Mouse (Mus musculus): ENCODE measurements around the gene Olfr622. TPM values are rescaled to one million over a fixed set of nuclear protein-coding genes. Genes with fewer than 3 reads are reported as not detected.

Olfr622 gene
- polyA plus RNA-seq (2016; fragmentation: Nextera tagmentation; extraction: Ambion mirVana) = not detected in 2 replicates

DNA sequence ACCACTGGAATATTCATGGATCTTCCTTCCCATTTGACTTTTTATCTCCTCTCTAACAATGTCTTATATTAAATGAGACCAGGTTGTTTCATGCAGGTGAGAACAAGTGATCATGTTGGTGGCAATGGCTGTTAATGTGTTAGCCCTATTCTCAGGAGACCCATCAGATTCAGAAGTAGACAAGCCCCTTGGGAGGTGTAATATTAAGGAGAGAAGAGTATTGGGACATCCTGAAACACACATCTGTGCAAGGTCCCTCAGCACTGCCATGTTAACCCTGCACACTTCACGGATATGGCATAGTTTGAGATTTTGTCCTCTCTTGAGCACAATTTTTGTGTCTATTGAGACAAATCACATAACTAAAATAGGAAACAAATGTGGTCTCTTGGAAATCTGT is at the start of gene Olfr622:
Gene Olfr622, minus strand, starts transcription at position 101 of the 400 bp plus-strand sequence.
- Histone ChIP-seq H3K27me3 (ENCODE audit: low read depth, poor library complexity, severe bottlenecking) (no peaks in the 10 kb centered on the region), H3K4me1 (no peaks in the 10 kb centered on the region), H3K27ac (no peak within 1 kb of the TSS), H3K4me3 (no peak within 1 kb of the TSS), H3K36me3 (no peaks in the 10 kb centered on the region), H3K9me3 (replicated peaks) (no peaks in the 10 kb centered on the region)
- WGBS = 82% methylated on average over 1 of the region's 1 CpGs
- no peak for DNase-seq (ENCODE audit: low spot score)

DNA sequence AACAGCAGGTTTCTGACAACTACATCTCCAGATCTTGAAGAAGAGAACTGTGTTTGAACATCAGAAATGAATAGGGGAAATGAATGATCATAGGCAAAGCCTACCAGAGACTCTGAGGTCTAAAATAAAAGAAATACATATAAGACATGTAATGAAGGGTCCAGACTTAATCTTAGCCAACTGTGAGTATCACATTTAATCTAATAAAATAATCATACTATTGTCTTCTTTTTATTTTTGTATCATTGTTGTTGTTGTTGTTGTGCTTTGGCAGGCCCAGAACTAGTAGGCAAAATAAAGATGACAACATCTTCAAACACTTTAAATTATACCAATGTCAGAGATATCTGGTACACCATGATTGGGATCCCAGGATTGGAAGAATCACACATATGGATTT is 39.9 kb upstream of the Olfr622 start, which contains the start of gene Olfr625-ps1:
Gene Olfr625-ps1, plus strand, starts transcription at position 301 of the 400 bp plus-strand sequence.
- Histone ChIP-seq H3K36me3 (no peaks in the 10 kb centered on the region), H3K27ac (no peak within 1 kb of the TSS), H3K27me3 (ENCODE audit: low read depth, poor library complexity, severe bottlenecking) (no peaks in the 10 kb centered on the region), H3K4me3 (no peak within 1 kb of the TSS), H3K4me1 (no peaks in the 10 kb centered on the region), H3K9me3 (replicated peaks) (no peaks in the 10 kb centered on the region)
- DNase-seq (ENCODE audit: low spot score) = no peak

DNA sequence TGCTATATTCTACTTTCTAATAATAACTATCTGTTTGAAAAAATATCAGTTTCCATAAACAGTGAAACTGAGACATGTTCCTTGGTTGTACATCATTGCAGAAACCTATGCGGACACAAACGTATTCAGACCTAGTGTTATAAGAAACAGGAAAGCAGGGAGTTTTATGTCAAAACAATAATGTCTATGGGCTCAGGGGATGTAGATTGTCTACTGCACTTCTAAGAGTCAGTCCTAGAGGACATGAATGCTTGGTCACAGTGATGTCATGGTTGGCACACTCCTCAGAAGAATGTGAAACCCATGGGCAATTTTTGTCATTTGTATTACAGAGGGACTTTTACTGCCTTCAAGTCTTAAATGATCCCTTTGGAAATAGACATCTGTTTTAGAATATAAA is 28.6 kb upstream of the Olfr622 start, which contains the start of gene Olfr624:
Gene Olfr624, minus strand, starts transcription at position 101 of the 400 bp plus-strand sequence.
- no peaks in the 10 kb centered on the region for H3K4me1 ChIP-seq
- no peaks in the 10 kb centered on the region for H3K27me3 ChIP-seq (ENCODE audit: low read depth, poor library complexity, severe bottlenecking)
- no peaks in the 10 kb centered on the region for H3K9me3 ChIP-seq (replicated peaks)
- H3K27ac ChIP-seq = no peak within 1 kb of the TSS
- H3K4me3 ChIP-seq = no peak within 1 kb of the TSS
- 97% methylated on average over 2 of the region's 2 CpGs for WGBS
- no peak for DNase-seq (ENCODE audit: low spot score)
- H3K36me3 ChIP-seq = no peaks in the 10 kb centered on the region

DNA sequence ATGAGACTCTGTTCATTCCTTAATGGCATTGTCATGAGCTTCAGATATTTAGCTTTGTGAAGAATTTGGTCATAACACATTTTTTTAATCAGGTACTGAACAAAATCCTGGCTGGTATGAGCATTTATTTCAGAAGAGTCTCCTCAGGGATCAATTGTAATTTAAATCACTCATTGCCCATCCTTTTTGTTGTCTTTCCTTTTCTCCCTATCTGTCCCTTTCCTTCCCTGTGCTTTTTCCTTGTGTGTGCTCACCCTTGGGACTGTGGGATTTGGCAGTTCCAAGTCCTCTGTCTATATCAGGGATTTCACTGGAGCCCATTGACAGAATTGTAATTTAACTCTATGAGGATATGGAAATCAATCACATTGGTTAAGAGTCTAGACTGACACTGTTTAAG is 21.1 kb upstream of the Olfr622 start, which contains the start of gene Olfr623:
Gene Olfr623, minus strand, starts transcription at position 101 of the 400 bp plus-strand sequence.
- H3K4me1 ChIP-seq = no peaks in the 10 kb centered on the region
- H3K27me3 ChIP-seq (ENCODE audit: low read depth, poor library complexity, severe bottlenecking) = no peaks in the 10 kb centered on the region
- no peak for DNase-seq (ENCODE audit: low spot score)
- no peak within 1 kb of the TSS for H3K27ac ChIP-seq
- H3K4me3 ChIP-seq = no peak within 1 kb of the TSS
- no peaks in the 10 kb centered on the region for H3K9me3 ChIP-seq (replicated peaks)
- no peaks in the 10 kb centered on the region for H3K36me3 ChIP-seq

- no peaks in the 10 kb centered on the region for H3K9me3 ChIP-seq (replicated peaks)
- H3K27ac ChIP-seq = no peak overlapping the region
- no peaks in the 10 kb centered on the region for H3K27me3 ChIP-seq (ENCODE audit: low read depth, poor library complexity, severe bottlenecking)
- DNase-seq (ENCODE audit: low spot score) = no peak
- H3K4me3 ChIP-seq = no peak overlapping the region
- no peaks in the 10 kb centered on the region for H3K36me3 ChIP-seq
- H3K4me1 ChIP-seq = no peaks in the 10 kb centered on the region
- WGBS = 93% methylated on average over 4 of the region's 4 CpGs
Measured at GRCm38 (mm10) chr7:103644070-103644469, 1.6 kb upstream of the Olfr622 start.

DNA sequence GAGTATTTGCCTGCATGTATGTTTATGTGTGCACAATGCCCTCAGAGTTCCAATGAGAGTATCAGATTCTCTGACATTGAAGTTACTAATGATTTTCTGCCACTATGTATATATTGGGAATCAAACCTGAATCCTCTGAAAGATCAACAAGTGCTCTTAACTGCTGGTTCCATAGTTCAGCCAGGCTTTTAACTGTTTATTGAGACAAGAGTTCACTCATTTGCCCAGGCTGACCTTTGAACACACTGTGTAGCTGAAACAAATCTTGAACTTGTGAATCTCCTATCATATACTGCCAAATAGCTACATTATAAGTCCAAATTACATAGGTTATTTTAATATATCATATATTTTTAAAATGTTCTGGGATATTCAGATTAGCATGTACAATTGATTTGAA is 5.7 kb downstream of the Olfr622 start:
- no peaks in the 10 kb centered on the region for H3K27me3 ChIP-seq (ENCODE audit: low read depth, poor library complexity, severe bottlenecking)
- H3K36me3 ChIP-seq = no peaks in the 10 kb centered on the region
- no peak overlapping the region for H3K27ac ChIP-seq
- H3K4me3 ChIP-seq = no peak overlapping the region
- no peaks in the 10 kb centered on the region for H3K4me1 ChIP-seq
- no peaks in the 10 kb centered on the region for H3K9me3 ChIP-seq (replicated peaks)
- DNase-seq (ENCODE audit: low spot score) = no peak

GRCm38 (mm10) chr7:103612434-103612833 is 30.1 kb downstream of the Olfr622 start, which contains the start of gene Olfr620:
TSS of gene Olfr620 (minus strand) at chr7:103612534.
- no peaks in the 10 kb centered on the region for H3K9me3 ChIP-seq (replicated peaks)
- no peak within 1 kb of the TSS for H3K27ac ChIP-seq
- WGBS = 88% methylated on average over 2 of the region's 2 CpGs
- DNase-seq (ENCODE audit: low spot score) = no peak
- H3K4me3 ChIP-seq = no peak within 1 kb of the TSS
- H3K36me3 ChIP-seq = no peaks in the 10 kb centered on the region
- no peaks in the 10 kb centered on the region for H3K4me1 ChIP-seq
- H3K27me3 ChIP-seq (ENCODE audit: low read depth, poor library complexity, severe bottlenecking) = no peaks in the 10 kb centered on the region

DNA sequence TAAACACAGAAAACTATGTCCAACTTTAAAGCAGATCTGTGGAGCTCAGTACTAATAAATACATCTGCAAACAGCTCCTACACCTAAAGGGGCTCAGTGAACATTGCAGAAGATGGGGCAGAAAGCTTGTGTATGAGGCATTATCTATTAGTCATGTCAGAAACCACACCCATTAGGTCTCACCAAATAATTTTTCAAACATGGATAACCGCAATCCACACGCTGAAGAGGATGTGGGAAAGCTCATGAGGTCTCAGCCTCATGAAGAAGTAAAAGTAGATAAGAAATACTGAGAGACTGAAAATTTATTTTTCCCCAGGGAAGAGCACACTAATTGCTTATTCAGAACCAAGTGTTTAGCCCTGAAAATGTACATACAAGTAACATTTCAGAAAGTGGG is 35.1 kb downstream of the Olfr622 start:
- H3K4me1 ChIP-seq = no peaks in the 10 kb centered on the region
- H3K27ac ChIP-seq = no peak overlapping the region
- 92% methylated on average over 2 of the region's 2 CpGs for WGBS
- no peak overlapping the region for H3K4me3 ChIP-seq
- H3K9me3 ChIP-seq (replicated peaks) = no peaks in the 10 kb centered on the region
- H3K36me3 ChIP-seq = no peaks in the 10 kb centered on the region
- no peak for DNase-seq (ENCODE audit: low spot score)
- no peaks in the 10 kb centered on the region for H3K27me3 ChIP-seq (ENCODE audit: low read depth, poor library complexity, severe bottlenecking)

DNA sequence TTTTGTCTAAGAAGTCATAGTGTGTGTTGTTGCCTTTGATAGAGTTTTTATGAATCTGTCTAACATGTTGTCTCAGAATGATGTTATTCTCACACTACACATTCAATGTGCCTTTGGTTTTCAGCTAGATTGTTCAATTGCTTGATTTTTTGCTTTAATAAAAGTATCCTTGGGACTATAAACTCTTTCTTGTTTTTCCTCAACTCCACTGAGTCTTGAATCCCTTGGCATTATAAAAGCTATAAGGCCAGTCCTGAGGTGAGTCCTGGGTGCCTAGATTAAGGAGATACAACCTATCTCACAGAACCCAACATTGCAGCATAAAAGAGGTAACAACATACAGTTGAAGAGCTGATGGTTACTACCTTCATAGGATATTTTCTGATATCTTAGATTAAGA is 42.2 kb downstream of the Olfr622 start, which contains the start of gene Olfr619:
Gene Olfr619, plus strand, starts transcription at position 301 of the 400 bp plus-strand sequence.
- no peaks in the 10 kb centered on the region for H3K9me3 ChIP-seq (replicated peaks)
- DNase-seq (ENCODE audit: low spot score) = no peak
- H3K36me3 ChIP-seq = no peaks in the 10 kb centered on the region
- H3K4me3 ChIP-seq = no peak within 1 kb of the TSS
- no peaks in the 10 kb centered on the region for H3K27me3 ChIP-seq (ENCODE audit: low read depth, poor library complexity, severe bottlenecking)
- H3K27ac ChIP-seq = no peak within 1 kb of the TSS
- no peaks in the 10 kb centered on the region for H3K4me1 ChIP-seq

DNA sequence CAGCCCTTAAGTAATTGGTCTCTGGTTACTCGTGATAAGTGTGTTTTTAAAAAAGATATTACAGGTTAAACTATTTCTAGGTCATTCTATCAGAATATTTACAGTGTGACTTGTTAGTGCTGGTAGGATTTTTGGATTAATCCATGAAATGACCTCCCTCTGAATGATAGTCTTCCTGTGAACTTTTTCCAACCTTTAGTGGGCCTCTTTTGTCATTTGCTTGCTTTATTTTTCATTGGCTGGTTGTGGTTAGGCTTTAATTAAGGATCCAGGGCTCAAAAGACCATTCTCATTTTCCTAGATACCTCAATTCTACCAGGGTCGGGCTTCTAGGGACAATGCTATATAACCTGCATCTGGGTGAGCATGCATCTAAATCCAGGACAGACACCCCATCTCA is 52.7 kb downstream of the Olfr622 start, which contains the start of gene Olfr618:
Gene Olfr618, plus strand, starts transcription at position 301 of the 400 bp plus-strand sequence.
- no peaks in the 10 kb centered on the region for H3K9me3 ChIP-seq (replicated peaks)
- H3K27ac ChIP-seq = no peak within 1 kb of the TSS
- no peaks in the 10 kb centered on the region for H3K27me3 ChIP-seq (ENCODE audit: low read depth, poor library complexity, severe bottlenecking)
- no peak within 1 kb of the TSS for H3K4me3 ChIP-seq
- no peaks in the 10 kb centered on the region for H3K36me3 ChIP-seq
- no peaks in the 10 kb centered on the region for H3K4me1 ChIP-seq
- no peak for DNase-seq (ENCODE audit: low spot score)
- 66% methylated on average over 2 of the region's 2 CpGs for WGBS

Other genes with a start within 250 kb of the Olfr622 start
- 0.08 TPM in 1 of 2 replicates, not detected in the other for gene Usp17lc, start 227.6 kb downstream of the Olfr622 start, polyA plus RNA-seq (2016; fragmentation: Nextera tagmentation; extraction: Ambion mirVana)
- gene Olfr605, start 197.3 kb downstream of the Olfr622 start, polyA plus RNA-seq (2016; fragmentation: Nextera tagmentation; extraction: Ambion mirVana) = not detected in 2 replicates
- gene Olfr606, start 193.7 kb downstream of the Olfr622 start, polyA plus RNA-seq (2016; fragmentation: Nextera tagmentation; extraction: Ambion mirVana) = not detected in 2 replicates
- not detected in 2 replicates for gene Olfr607, start 178.6 kb downstream of the Olfr622 start, polyA plus RNA-seq (2016; fragmentation: Nextera tagmentation; extraction: Ambion mirVana)
- not detected in 2 replicates for gene Olfr608, start 172.8 kb downstream of the Olfr622 start, polyA plus RNA-seq (2016; fragmentation: Nextera tagmentation; extraction: Ambion mirVana)
- gene Olfr609, start 144.6 kb downstream of the Olfr622 start, polyA plus RNA-seq (2016; fragmentation: Nextera tagmentation; extraction: Ambion mirVana) = not detected in 2 replicates
- not detected in 2 replicates for gene Olfr610, start 130.6 kb downstream of the Olfr622 start, polyA plus RNA-seq (2016; fragmentation: Nextera tagmentation; extraction: Ambion mirVana)
- gene Olfr611, start 121.9 kb downstream of the Olfr622 start, polyA plus RNA-seq (2016; fragmentation: Nextera tagmentation; extraction: Ambion mirVana) = not detected in 2 replicates
- gene Olfr612, start 100.0 kb downstream of the Olfr622 start, polyA plus RNA-seq (2016; fragmentation: Nextera tagmentation; extraction: Ambion mirVana) = not detected in 2 replicates
- not detected in 2 replicates for gene Olfr613, start 94.6 kb downstream of the Olfr622 start, polyA plus RNA-seq (2016; fragmentation: Nextera tagmentation; extraction: Ambion mirVana)
- gene Olfr615, start 86.6 kb downstream of the Olfr622 start, polyA plus RNA-seq (2016; fragmentation: Nextera tagmentation; extraction: Ambion mirVana) = not detected in 2 replicates
- gene Olfr616, start 73.6 kb downstream of the Olfr622 start, polyA plus RNA-seq (2016; fragmentation: Nextera tagmentation; extraction: Ambion mirVana) = not detected in 2 replicates
- gene Olfr617, start 69.6 kb downstream of the Olfr622 start, polyA plus RNA-seq (2016; fragmentation: Nextera tagmentation; extraction: Ambion mirVana) = not detected in 2 replicates
- gene Olfr618, start 52.6 kb downstream of the Olfr622 start, polyA plus RNA-seq (2016; fragmentation: Nextera tagmentation; extraction: Ambion mirVana) = not detected in 2 replicates
- gene Olfr619, start 42.1 kb downstream of the Olfr622 start, polyA plus RNA-seq (2016; fragmentation: Nextera tagmentation; extraction: Ambion mirVana) = not detected in 2 replicates
- not detected in 2 replicates for gene Olfr620, start 30.2 kb downstream of the Olfr622 start, polyA plus RNA-seq (2016; fragmentation: Nextera tagmentation; extraction: Ambion mirVana)
- gene Olfr623, start 21.0 kb upstream of the Olfr622 start, polyA plus RNA-seq (2016; fragmentation: Nextera tagmentation; extraction: Ambion mirVana) = not detected in 2 replicates
- gene Olfr624, start 28.5 kb upstream of the Olfr622 start, polyA plus RNA-seq (2016; fragmentation: Nextera tagmentation; extraction: Ambion mirVana) = 0.04 and 0.06 TPM in 2 replicates
- not detected in 2 replicates for gene Olfr625-ps1, start 40.0 kb upstream of the Olfr622 start, polyA plus RNA-seq (2016; fragmentation: Nextera tagmentation; extraction: Ambion mirVana)
- gene Olfr243, start 72.0 kb upstream of the Olfr622 start, polyA plus RNA-seq (2016; fragmentation: Nextera tagmentation; extraction: Ambion mirVana) = not detected in 2 replicates
- gene Olfr628, start 87.7 kb upstream of the Olfr622 start, polyA plus RNA-seq (2016; fragmentation: Nextera tagmentation; extraction: Ambion mirVana) = not detected in 2 replicates
- gene Olfr629, start 102.2 kb upstream of the Olfr622 start, polyA plus RNA-seq (2016; fragmentation: Nextera tagmentation; extraction: Ambion mirVana) = not detected in 2 replicates
- not detected in 2 replicates for gene Olfr630, start 114.6 kb upstream of the Olfr622 start, polyA plus RNA-seq (2016; fragmentation: Nextera tagmentation; extraction: Ambion mirVana)
- not detected in 2 replicates for gene Olfr69, start 128.9 kb upstream of the Olfr622 start, polyA plus RNA-seq (2016; fragmentation: Nextera tagmentation; extraction: Ambion mirVana)
- gene Olfr68, start 137.0 kb upstream of the Olfr622 start, polyA plus RNA-seq (2016; fragmentation: Nextera tagmentation; extraction: Ambion mirVana) = not detected in 2 replicates
- gene Olfr67, start 149.1 kb upstream of the Olfr622 start, polyA plus RNA-seq (2016; fragmentation: Nextera tagmentation; extraction: Ambion mirVana) = not detected in 2 replicates
- 172 and 327 TPM in 2 replicates for gene Hbb-bt, start 171.3 kb upstream of the Olfr622 start, polyA plus RNA-seq (2016; fragmentation: Nextera tagmentation; extraction: Ambion mirVana)
- gene Hbb-bs, start 185.4 kb upstream of the Olfr622 start, polyA plus RNA-seq (2016; fragmentation: Nextera tagmentation; extraction: Ambion mirVana) = 49.0 and 110 TPM in 2 replicates
- gene Hbb-bh2, start 197.8 kb upstream of the Olfr622 start, polyA plus RNA-seq (2016; fragmentation: Nextera tagmentation; extraction: Ambion mirVana) = 0.29 TPM in 1 of 2 replicates, not detected in the other
- gene Hbb-bh1, start 200.5 kb upstream of the Olfr622 start, polyA plus RNA-seq (2016; fragmentation: Nextera tagmentation; extraction: Ambion mirVana) = 2,391 and 3,747 TPM in 2 replicates
- gene Hbb-y, start 210.5 kb upstream of the Olfr622 start, polyA plus RNA-seq (2016; fragmentation: Nextera tagmentation; extraction: Ambion mirVana) = 6,719 and 7,575 TPM in 2 replicates
- not detected in 2 replicates for gene Olfr66, start 243.6 kb upstream of the Olfr622 start, polyA plus RNA-seq (2016; fragmentation: Nextera tagmentation; extraction: Ambion mirVana)

Data from limb, embryonic 10.5 days (tissue).